Mouse (Mus musculus): Measurements from ENCODE around the gene Gm4981. TPM values are rescaled to one million over a fixed set of nuclear protein-coding genes. Genes with fewer than 3 reads are reported as not detected.

Gm4981 gene
- total RNA-seq (2012; rRNA removed), result not detected in 2 replicates
- not detected for polyA plus RNA-seq (2012; ENCODE audit: insufficient read depth in 1 of 2, insufficient read length in 2 of 2, low read depth in 1 of 2, low replicate concordance in 2 of 2, missing spikeins in 1 of 2)

DNA sequence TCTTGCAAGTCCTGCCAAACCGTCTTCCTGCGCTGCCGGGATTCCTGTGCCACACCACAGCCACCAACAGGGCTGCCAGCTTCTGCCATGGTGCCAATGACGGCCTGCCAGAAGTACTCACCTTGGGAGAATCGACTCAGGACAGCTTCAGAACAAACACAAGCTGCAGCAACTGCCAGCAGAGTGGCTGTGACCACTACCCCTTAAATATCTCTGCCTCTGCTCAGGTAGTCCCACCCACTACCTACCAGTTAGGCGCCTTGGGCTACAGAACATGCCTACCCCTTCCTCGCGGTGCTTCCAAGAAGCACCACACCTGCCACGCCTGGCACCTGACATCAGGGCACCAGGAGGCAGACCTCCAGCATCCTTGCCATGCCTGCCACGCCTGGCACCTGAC is at the start of gene Gm4981:
Gm4981 (minus strand) TSS at position 89 of the 400 bp plus-strand sequence.
- Histone ChIP-seq H3K9me3 (replicated peaks; ENCODE audit: insufficient read depth, low read length) (peaks cover 3% of the 10 kb centered on the region; the same call in 1 of the 2 replicates), H3K36me3 (ENCODE audit: control insufficient read depth in 1 of 2, insufficient read depth in 2 of 2, low read length in 2 of 2) (no peaks in the 10 kb centered on the region), H3K79me2 (ENCODE audit: control insufficient read depth, insufficient read depth, low read length, poor library complexity) (no peaks in the 10 kb centered on the region), H3K27ac (ENCODE audit: control insufficient read depth, low read depth, low read length) (no peak within 1 kb of the TSS), H3K4me3 (ENCODE audit: control insufficient read depth in 1 of 2, insufficient read depth in 1 of 2, low read depth in 2 of 2, low read length in 2 of 2) (no peak within 1 kb of the TSS), H3K4me1 (ENCODE audit: control insufficient read depth in 1 of 2, insufficient read depth in 2 of 2, low read length in 2 of 2) (no peaks in the 10 kb centered on the region), H3K27me3 (ENCODE audit: control insufficient read depth in 1 of 2, insufficient read depth in 2 of 2, low read length in 2 of 2) (no peaks in the 10 kb centered on the region), H3K9ac (ENCODE audit: control insufficient read depth, low read depth, low read length, poor library complexity, severe bottlenecking) (no peak within 1 kb of the TSS)
- no peak for DNase-seq (ENCODE audit: low read depth, low spot score)
- no peak for TF ChIP-seq HCFC1 (IDR thresholded peaks at IDR 0.05; ENCODE audit: low read depth, low read length)
- TF ChIP-seq JUND (IDR thresholded peaks at IDR 0.05; ENCODE audit: low read depth, low read length), result no peak
- no peak for TF ChIP-seq USF1 (IDR thresholded peaks at IDR 0.05; ENCODE audit: low read depth, low read length)
- TF ChIP-seq MAZ (IDR thresholded peaks at IDR 0.05; ENCODE audit: low read depth, low read length), result no peak
- no peak for TF ChIP-seq POLR2A (IDR thresholded peaks at IDR 0.05; ENCODE audit: control insufficient read depth in 1 of 2, insufficient read depth in 1 of 2, low read depth in 1 of 2, low read length in 2 of 2, poor library complexity in 1 of 2)
- TF ChIP-seq TBP (IDR thresholded peaks at IDR 0.05; ENCODE audit: low read depth, low read length), result no peak
- TF ChIP-seq MYC (IDR thresholded peaks at IDR 0.05; ENCODE audit: low read depth, low read length), result no peak
- no peak for TF ChIP-seq EP300 (IDR thresholded peaks at IDR 0.05; ENCODE audit: low read depth in 1 of 2, low read length in 2 of 2)

DNA sequence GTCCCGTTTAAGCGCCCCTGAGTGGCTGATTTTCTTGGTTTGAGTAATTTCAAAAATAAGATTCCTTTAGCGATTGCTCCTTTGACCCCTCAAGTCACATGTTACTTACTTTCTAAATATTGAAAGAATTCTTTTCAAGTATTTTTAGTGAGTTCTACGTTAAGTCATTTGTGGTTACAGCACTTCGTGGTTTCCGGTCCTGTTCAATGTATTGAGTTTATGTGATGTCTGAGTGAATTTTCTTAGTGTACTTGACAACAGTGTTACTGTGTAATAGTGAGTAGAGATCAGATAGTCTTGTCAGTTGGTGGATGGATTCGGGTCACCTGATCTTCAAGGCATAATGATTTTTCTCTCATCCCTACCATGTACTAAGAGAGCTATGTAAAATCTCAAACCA is 45.7 kb upstream of the Gm4981 start:
- no peaks in the 10 kb centered on the region for H3K4me1 ChIP-seq (ENCODE audit: control insufficient read depth in 1 of 2, insufficient read depth in 2 of 2, low read length in 2 of 2)
- no peak for DNase-seq (ENCODE audit: low read depth, low spot score)
- H3K27me3 ChIP-seq (ENCODE audit: control insufficient read depth in 1 of 2, insufficient read depth in 2 of 2, low read length in 2 of 2), result no peaks in the 10 kb centered on the region
- H3K9me3 ChIP-seq (replicated peaks; ENCODE audit: insufficient read depth, low read length), result no peaks in the 10 kb centered on the region
- no peak overlapping the region for H3K4me3 ChIP-seq (ENCODE audit: control insufficient read depth in 1 of 2, insufficient read depth in 1 of 2, low read depth in 2 of 2, low read length in 2 of 2)
- peaks cover 0 to 5% of the 10 kb centered on the region in 2 experiments; a peak in 2 of 4 replicates for H3K36me3 ChIP-seq (ENCODE audit: control insufficient read depth in 1 of 2, insufficient read depth in 2 of 2, low read length in 2 of 2)
- H3K9ac ChIP-seq (ENCODE audit: control insufficient read depth, low read depth, low read length, poor library complexity, severe bottlenecking), result no peak overlapping the region
- TF ChIP-seq TCF12 (IDR thresholded peaks at IDR 0.05; ENCODE audit: low read depth, low read length), result no peak
- TF ChIP-seq CTCF (IDR thresholded peaks at IDR 0.05 in 2 of 3, conservative IDR thresholded peaks at IDR 0.05 in 1 of 3; ENCODE audit: control insufficient read depth in 1 of 3, insufficient read depth in 1 of 3, low read depth in 2 of 3, low read length in 3 of 3, poor library complexity in 1 of 3, severe bottlenecking in 1 of 3), result no peak
- no peak for TF ChIP-seq HCFC1 (IDR thresholded peaks at IDR 0.05; ENCODE audit: low read depth, low read length)
- no peak for TF ChIP-seq MAFK (IDR thresholded peaks at IDR 0.05; ENCODE audit: borderline replicate concordance, low read depth, low read length)
- TF ChIP-seq ZMIZ1 (IDR thresholded peaks at IDR 0.05; ENCODE audit: low read depth, low read length), result no peak
- no peak for TF ChIP-seq POLR2AphosphoS5 (IDR thresholded peaks at IDR 0.05; ENCODE audit: borderline replicate concordance, low read depth, low read length)
- no peak for TF ChIP-seq POLR2A (IDR thresholded peaks at IDR 0.05; ENCODE audit: control insufficient read depth in 1 of 2, insufficient read depth in 1 of 2, low read depth in 1 of 2, low read length in 2 of 2, poor library complexity in 1 of 2)
- TF ChIP-seq ZKSCAN1 (IDR thresholded peaks at IDR 0.05; ENCODE audit: low read depth, low read length), result no peak
- TF ChIP-seq TBP (IDR thresholded peaks at IDR 0.05; ENCODE audit: low read depth, low read length), result no peak
- TF ChIP-seq JUND (IDR thresholded peaks at IDR 0.05; ENCODE audit: low read depth, low read length), result no peak
- TF ChIP-seq ELF1 (IDR thresholded peaks at IDR 0.05; ENCODE audit: low read depth, low read length), result no peak
- TF ChIP-seq MYB (IDR thresholded peaks at IDR 0.05; ENCODE audit: low read depth, low read length), result no peak
- no peak for TF ChIP-seq RAD21 (IDR thresholded peaks at IDR 0.05; ENCODE audit: low read depth, low read length)
- TF ChIP-seq MAZ (IDR thresholded peaks at IDR 0.05; ENCODE audit: low read depth, low read length), result no peak
- no peak for TF ChIP-seq UBTF (IDR thresholded peaks at IDR 0.05; ENCODE audit: borderline replicate concordance, insufficient read depth, low read depth, low read length)
- TF ChIP-seq TAL1 (IDR thresholded peaks at IDR 0.05; ENCODE audit: low read length), result no peak
- TF ChIP-seq KAT2A (conservative IDR thresholded peaks at IDR 0.05; ENCODE audit: low read depth, low read length), result no peak
- TF ChIP-seq ZC3H11A (IDR thresholded peaks at IDR 0.05; ENCODE audit: low read depth, low read length), result no peak
- no peak for TF ChIP-seq SMC3 (IDR thresholded peaks at IDR 0.05; ENCODE audit: low read depth, low read length)
- TF ChIP-seq SIN3A (IDR thresholded peaks at IDR 0.05; ENCODE audit: low read length), result no peak
- H3K79me2 ChIP-seq (ENCODE audit: control insufficient read depth, insufficient read depth, low read length, poor library complexity), result no peaks in the 10 kb centered on the region
- H3K27ac ChIP-seq (ENCODE audit: control insufficient read depth, low read depth, low read length), result no peak overlapping the region
